Comparison of ENCODE assay signal across 1 mouse cellular context in the genomic region with DNA sequence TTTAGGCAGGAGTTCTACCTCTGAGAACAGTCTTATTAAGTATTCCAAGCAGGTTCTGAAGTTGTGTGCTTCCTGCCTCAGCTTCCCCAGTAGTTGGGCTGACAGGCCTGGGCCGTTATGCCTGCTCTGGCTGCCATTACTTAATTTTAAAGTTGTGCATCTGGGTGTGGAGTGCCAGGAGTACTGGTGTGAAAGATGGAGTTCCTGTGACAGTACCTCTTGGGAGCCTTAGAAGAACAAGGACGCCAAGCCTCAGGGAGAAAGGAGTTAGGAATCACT.
TF ChIP-seq lines count a peak whose summit lies in the region.

No protein-coding gene starts in this region.

TF ChIP-seq in myocyte, 11 proteins besides CTCF, POLR2A, EP300 and RAD21 (continued from another document):
- no peak for TF ChIP-seq E2F4 (IDR thresholded peaks at IDR 0.05; ENCODE audit: insufficient read depth)
TF ChIP-seq in myocyte: peak in this region for 0.
